Mouse (Mus musculus) heart, postnatal 10 days (tissue): ENCODE measurements around the gene Dapk3. TPM values are rescaled to one million over a fixed set of nuclear protein-coding genes. Genes with fewer than 3 reads are reported as not detected.
"Not testable (repeated sequence)": the region's sequence is repeated elsewhere in the genome, so short reads cannot be mapped to it uniquely, and the experiment has no call there.

Source experiments
- DNase-seq, 2 experiments: peaks; one replicate each; pipeline ENCODE4 v3.0.0; 2021
- intact Hi-C: fragments of 180-260 bp; cut with DNase I; formaldehyde crosslinking; loops from one replicate; pipeline ENCODE4 v1.15.1; 2025
- total RNA-seq, 2 experiments: library from RNA; stranded (reverse); gene quantifications; 2 replicates each; pipeline ENCODE4 v1.2.3; 2021

Dapk3 gene
- total RNA-seq, 2 experiments from 2014 or later = 33.3 to 39.1 TPM

- DNase-seq = peak; percentile 32 to 55
- intact Hi-C loops = loop anchor here (5.0 kb wide), 1 partner anchor 252 kb away; no protein-coding TSS in a partner anchor
Observed at GRCm38 (mm10) chr10:81195300-81195699, 12.5 kb downstream of the Dapk3 start.

- intact Hi-C loops = loop anchor here (5.0 kb wide), 1 partner anchor 251 kb away; no protein-coding TSS in a partner anchor
- DNase-seq = peak; percentile 68 to 71
Observed at GRCm38 (mm10) chr10:81196470-81197065, 13.8 kb downstream of the Dapk3 start.

- DNase-seq = peak; percentile 58 to 71
Observed at GRCm38 (mm10) chr10:81197305-81197704, 14.5 kb downstream of the Dapk3 start.

GRCm38 (mm10) chr10:81198230-81198629, 15.4 kb downstream of the Dapk3 start:
- intact Hi-C loops = loop anchor here (1.0 to 5.0 kb wide), 2 partner anchors 20 to 249 kb away; no protein-coding TSS in a partner anchor
- peak; percentile 79 to 82 for DNase-seq

More at GRCm38 (mm10) chr10:81197305-81197704, 14.5 kb downstream of the Dapk3 start:
- intact Hi-C loops = loop anchor here (5.0 kb wide), 1 partner anchor 250 kb away; no protein-coding TSS in a partner anchor

GRCm38 (mm10) chr10:81198990-81199389, 16.2 kb downstream of the Dapk3 start:
- peak in 1 of 2 experiments; percentile 40 for DNase-seq
- intact Hi-C loops = loop anchor here (1.0 to 5.0 kb wide), 2 partner anchors 19 to 248 kb away; no protein-coding TSS in a partner anchor

- intact Hi-C loops = no loop called here
- peak in 1 of 2 experiments; percentile 46 for DNase-seq
Observed at GRCm38 (mm10) chr10:81200141-81200540, 17.3 kb downstream of the Dapk3 start.

GRCm38 (mm10) chr10:81200605-81201287, 17.9 kb downstream of the Dapk3 start:
- DNase-seq = peak; percentile 41 to 48
- intact Hi-C loops = no loop called here

GRCm38 (mm10) chr10:81201807-81202758, 19.3 kb downstream of the Dapk3 start, which contains the start of gene Nmrk2:
TSS of gene Nmrk2 (minus strand) at chr10:81202051.
- DNase-seq = peak; percentile 77 to 82
- intact Hi-C loops = no loop called here

GRCm38 (mm10) chr10:81202978-81203720, 20.3 kb downstream of the Dapk3 start:
- intact Hi-C loops = no loop called here
- DNase-seq = peak; percentile 38 to 48

- intact Hi-C loops = no loop called here
- peak in 1 of 2 experiments; percentile 21 for DNase-seq
Observed at GRCm38 (mm10) chr10:81204137-81204536, 21.3 kb downstream of the Dapk3 start.

GRCm38 (mm10) chr10:81210154-81210553, 27.3 kb downstream of the Dapk3 start:
- DNase-seq = peak in 1 of 2 experiments; percentile 43
- intact Hi-C loops = no loop called here

- DNase-seq = no peak
- intact Hi-C loops = no loop called here
Observed at GRCm38 (mm10) chr10:81216260-81216659, 33.5 kb downstream of the Dapk3 start.

- intact Hi-C loops = no loop called here
- DNase-seq = no peak
Observed at GRCm38 (mm10) chr10:81216810-81217209, 34.0 kb downstream of the Dapk3 start.

- DNase-seq = peak in 1 of 2 experiments; percentile 44
- intact Hi-C loops = not testable (repeated sequence)
Observed at GRCm38 (mm10) chr10:81217267-81217666, 34.5 kb downstream of the Dapk3 start.

GRCm38 (mm10) chr10:81217964-81218363, 35.2 kb downstream of the Dapk3 start:
- peak; percentile 75 to 84 for DNase-seq
- intact Hi-C loops = loop anchor here (1.0 kb wide), 1 partner anchor 20 kb away; no protein-coding TSS in a partner anchor

- no peak for DNase-seq
- intact Hi-C loops = no loop called here
Observed at GRCm38 (mm10) chr10:81221402-81222015, 38.7 kb downstream of the Dapk3 start.

- intact Hi-C loops, DNase-seq: not testable (repeated sequence)
Observed at GRCm38 (mm10) chr10:81223731-81224130, 40.9 kb downstream of the Dapk3 start.

- DNase-seq = no peak
- intact Hi-C loops = no loop called here
Observed at GRCm38 (mm10) chr10:81229735-81230437, 47.1 kb downstream of the Dapk3 start.
